In genomic region chr15:60193157-60193556, GRCm38 (mm10) we compare ENCODE assay signal across 28 mouse cellular contexts.
A peak's percentile ranks its signal among the peaks of the same experiment; 100 is the strongest.
DNase-seq lines count a peak whose midpoint lies in the region; ATAC-seq and TF ChIP-seq lines count a peak whose summit lies in the region.
"Had no signal": no experiment of that assay in that cellular context is flagged by ENCODE, and none has a peak within 500 bp of the region (broad histone marks: within the 10 kb centered on the region; RNA-seq: fewer than 3 reads in every experiment).

No protein-coding gene starts in this region.

- no peak overlapping the region for H3K4me2 ChIP-seq in midbrain, postnatal 0 days (ENCODE audit: low read depth, low read length, poor library complexity, severe bottlenecking)
- no peak overlapping the region for H3K4me2 ChIP-seq in midbrain, embryonic 15.5 days
- no peak overlapping the region for H3K4me2 ChIP-seq in intestine, embryonic 15.5 days (replicated peaks)
- H3K4me2 ChIP-seq: forebrain, embryonic 15.5 days; heart, embryonic 15.5 days; hindbrain, embryonic 12.5 days; lung, embryonic 15.5 days; neural tube, embryonic 12.5 days had no signal

- 91% methylated on average over 3 of the region's 3 CpGs for WGBS in midbrain, postnatal 0 days
- 89% methylated on average over 3 of the region's 3 CpGs for WGBS in midbrain, embryonic 15.5 days
- 82% methylated on average over 3 of the region's 3 CpGs for WGBS in intestine, embryonic 15.5 days

- H3K9me3 ChIP-seq in midbrain, postnatal 0 days (ENCODE audit: low read length): no peaks in the 10 kb centered on the region
- H3K9me3 ChIP-seq in midbrain, embryonic 15.5 days: no peaks in the 10 kb centered on the region
- no peaks in the 10 kb centered on the region for H3K9me3 ChIP-seq in intestine, embryonic 15.5 days
- H3K9me3 ChIP-seq: forebrain, embryonic 15.5 days; heart, embryonic 15.5 days; hindbrain, embryonic 12.5 days; lung, embryonic 15.5 days; midbrain, embryonic 10.5 days; neural tube, embryonic 12.5 days had no signal

- H3K36me3 ChIP-seq in midbrain, postnatal 0 days (ENCODE audit: insufficient read depth, low read length): no peaks in the 10 kb centered on the region
- no peaks in the 10 kb centered on the region for H3K36me3 ChIP-seq in midbrain, embryonic 15.5 days (replicated peaks)
- no peaks in the 10 kb centered on the region for H3K36me3 ChIP-seq in intestine, embryonic 15.5 days
- H3K36me3 ChIP-seq: forebrain, embryonic 15.5 days; heart, embryonic 15.5 days; hindbrain, embryonic 12.5 days; lung, embryonic 15.5 days; midbrain, embryonic 10.5 days; neural tube, embryonic 12.5 days had no signal

- TF ChIP-seq CTCF in midbrain, postnatal 0 days (IDR thresholded peaks at IDR 0.05): no peak

- H3K9ac ChIP-seq in midbrain, postnatal 0 days (replicated peaks; ENCODE audit: low read length, poor library complexity, severe bottlenecking): no peak overlapping the region
- no peak overlapping the region for H3K9ac ChIP-seq in midbrain, embryonic 15.5 days
- no peak overlapping the region for H3K9ac ChIP-seq in intestine, embryonic 15.5 days
- H3K9ac ChIP-seq: forebrain, embryonic 15.5 days; heart, embryonic 15.5 days; hindbrain, embryonic 12.5 days; liver, embryonic 14.5 days; lung, embryonic 15.5 days; neural tube, embryonic 12.5 days had no signal

- no peak overlapping the region for H3K27ac ChIP-seq in midbrain, postnatal 0 days (ENCODE audit: low read depth, low read length)
- no peak overlapping the region for H3K27ac ChIP-seq in midbrain, embryonic 15.5 days
- no peak overlapping the region for H3K27ac ChIP-seq in intestine, embryonic 15.5 days
- H3K27ac ChIP-seq: forebrain, embryonic 15.5 days; heart, embryonic 15.5 days; hindbrain, embryonic 12.5 days; liver, embryonic 14.5 days; lung, embryonic 15.5 days; midbrain, embryonic 10.5 days; neural tube, embryonic 12.5 days; stomach, postnatal 0 days had no signal

- no peaks in the 10 kb centered on the region for H3K4me1 ChIP-seq in midbrain, postnatal 0 days (ENCODE audit: insufficient read depth, low read length)
- H3K4me1 ChIP-seq in midbrain, embryonic 15.5 days: no peaks in the 10 kb centered on the region
- H3K4me1 ChIP-seq in intestine, embryonic 15.5 days (replicated peaks): no peaks in the 10 kb centered on the region
- H3K4me1 ChIP-seq: forebrain, embryonic 15.5 days; heart, embryonic 15.5 days; hindbrain, embryonic 12.5 days; lung, embryonic 15.5 days; midbrain, embryonic 10.5 days; neural tube, embryonic 12.5 days had no signal

- peak; percentile 76 for ATAC-seq in frontal cortex, adult (ENCODE audit: low TSS enrichment)
- ATAC-seq in midbrain, postnatal 0 days (ENCODE audit: low FRiP score): no peak
- no peak for ATAC-seq in midbrain, embryonic 15.5 days (replicated peaks)
- ATAC-seq in intestine, embryonic 15.5 days: no peak
- ATAC-seq: CD4-positive, CD25-positive, alpha-beta regulatory T cell, adult 4 months; forebrain, embryonic 15.5 days; midbrain, embryonic 16.5 days had no signal

- no peak overlapping the region for H3K4me3 ChIP-seq in midbrain, postnatal 0 days (ENCODE audit: low read depth, low read length)
- H3K4me3 ChIP-seq in midbrain, embryonic 15.5 days: no peak overlapping the region
- H3K4me3 ChIP-seq in intestine, embryonic 15.5 days (replicated peaks): no peak overlapping the region
- H3K4me3 ChIP-seq: erythroblast, embryonic 14.5 days; forebrain, embryonic 15.5 days; heart, embryonic 15.5 days; hindbrain, embryonic 12.5 days; lung, embryonic 15.5 days; midbrain, embryonic 10.5 days; myocyte; neural tube, embryonic 12.5 days had no signal

- no peaks in the 10 kb centered on the region for H3K27me3 ChIP-seq in midbrain, postnatal 0 days (ENCODE audit: insufficient read depth, low read length)
- H3K27me3 ChIP-seq in midbrain, embryonic 15.5 days (replicated peaks): no peaks in the 10 kb centered on the region
- no peaks in the 10 kb centered on the region for H3K27me3 ChIP-seq in intestine, embryonic 15.5 days (replicated peaks)
- H3K27me3 ChIP-seq: forebrain, embryonic 15.5 days; heart, embryonic 15.5 days; hindbrain, embryonic 12.5 days; lung, embryonic 15.5 days; neural tube, embryonic 12.5 days had no signal

- DNase-seq in frontal cortex, postnatal 14 days (ENCODE audit: low spot score in 2 of 2): no peak
- peak; percentile 10 for DNase-seq in midbrain, postnatal 0 days (ENCODE audit: low spot score)
- DNase-seq in fibroblast of lung, adult 2 months (ENCODE audit: low read depth): peak; percentile 9
- DNase-seq in gastrocnemius, postnatal 25 days: no peak
- DNase-seq: adrenal gland, adult 2 months; adrenal gland, postnatal 36 days; cerebellum, adult 11 months; gastrocnemius, postnatal 10 days; kidney, adult 11 months; kidney, postnatal 14 days; liver; right cerebral cortex, adult 18-20 months; thymus, postnatal 4 days had no signal

Comparison
In these comparisons a context has a peak if more than half of its experiments do, and no peak if none do; other contexts are left out.
1. DNase-seq: peak in midbrain, postnatal 0 days (single experiment) and fibroblast of lung, adult 2 months (single experiment); none in frontal cortex, postnatal 14 days (0 of 2) and gastrocnemius, postnatal 25 days (single experiment).